Mouse (Mus musculus) intestine, embryonic 16.5 days (tissue): ENCODE measurements around the gene Kctd13. TPM values are rescaled to one million over a fixed set of nuclear protein-coding genes. Genes with fewer than 3 reads are reported as not detected.

Source experiments
- ATAC-seq: fragments of 200-750 bp; cut with Nextera tagmentation; 2 replicates; pipeline ENCODE4 v1.8.0; 2017; ENCODE audit warnings: moderate TSS enrichment, moderate library complexity
- H3K27ac ChIP-seq: fragments of 300-500 bp; sonication (generic); 2 replicates; pipeline ENCODE4 v1.5.1; 2014; ENCODE audit warnings: mild to moderate bottlenecking, low read length
- H3K27me3 ChIP-seq: fragments of 300-500 bp; sonication (generic); replicated peaks from 2 replicates; pipeline ENCODE4 v1.6.1; 2014; ENCODE audit warnings: low read length, control low read depth, mixed read lengths; ENCODE audit not compliant: control insufficient read depth, insufficient read depth
- H3K36me3 ChIP-seq: fragments of 300-500 bp; sonication (generic); 2 replicates; pipeline ENCODE4 v1.6.1; 2014; ENCODE audit warnings: low read length, control low read depth; ENCODE audit not compliant: control insufficient read depth, insufficient read depth
- H3K4me1 ChIP-seq: fragments of 300-500 bp; sonication (generic); 2 replicates; pipeline ENCODE4 v1.6.1; 2014; ENCODE audit warnings: low read length, control low read depth, mixed read lengths; ENCODE audit not compliant: control insufficient read depth, insufficient read depth
- H3K4me2 ChIP-seq: fragments of 300-500 bp; sonication (generic); 2 replicates; pipeline ENCODE4 v1.6.1; 2014; ENCODE audit warnings: low read depth, low read length, control low read depth
- H3K4me3 ChIP-seq: fragments of 300-500 bp; sonication (generic); 2 replicates; pipeline ENCODE4 v1.5.1; 2014; ENCODE audit warnings: mild to moderate bottlenecking, low read length
- H3K9ac ChIP-seq: fragments of 300-500 bp; sonication (generic); 2 replicates; pipeline ENCODE4 v1.6.1; 2014; ENCODE audit warnings: low read depth, low read length
- H3K9me3 ChIP-seq: fragments of 300-500 bp; sonication (generic); 2 replicates; pipeline ENCODE4 v1.6.1; 2016; ENCODE audit warnings: low read length, control low read depth; ENCODE audit not compliant: control insufficient read depth
- WGBS: fragments of 180-500 bp; shearing (Covaris S2); extraction: QIAGEN DNeasy Blood & Tissue Kit; methylation state at CpG from one replicate; pipeline ENCODE4 v1.1.7; 2014; 5-methylcytosine and 5-hydroxymethylcytosine counted together
- polyA plus RNA-seq: library from polyadenylated mRNA; unstranded; fragments of >200 nt; fragmentation: Nextera tagmentation; extraction: Ambion mirVana; gene quantifications from 2 replicates; pipeline ENCODE4 v1.2.1, GENCODE M21; 2015

The Kctd13 gene
- polyA plus RNA-seq, result 10.9 and 11.2 TPM in 2 replicates

DNA sequence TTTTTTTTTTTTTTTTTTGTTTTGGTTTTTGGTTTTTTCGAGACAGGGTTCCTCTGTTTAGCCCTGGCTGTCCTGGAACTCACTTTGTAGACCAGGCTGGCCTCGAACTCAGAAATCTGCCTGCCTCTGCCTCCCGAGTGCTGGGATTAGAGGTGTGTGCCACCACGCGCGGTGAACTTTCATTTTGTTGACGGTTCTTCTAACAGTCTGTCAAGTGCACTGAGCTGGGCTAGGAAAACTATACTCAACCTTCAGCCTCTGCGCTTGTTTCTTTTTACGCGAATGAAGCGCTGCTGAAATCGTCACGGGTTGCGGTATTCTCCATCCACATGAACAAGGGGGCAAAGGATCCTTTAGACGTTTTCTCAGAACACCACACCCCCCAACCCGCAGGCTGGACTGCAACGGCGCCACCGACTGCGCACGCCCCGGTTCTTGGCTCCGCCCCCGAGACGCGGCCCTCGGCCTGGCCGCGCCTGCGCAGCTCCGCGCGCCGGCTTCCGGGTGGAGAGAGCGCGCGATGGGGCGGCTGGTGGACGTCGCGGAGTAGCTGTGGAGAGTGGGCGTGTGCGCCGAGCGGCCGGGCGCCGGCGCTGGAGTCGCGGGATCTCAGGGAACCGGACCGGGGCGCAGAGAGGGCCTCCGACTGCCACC is at the start of gene Kctd13:
Kctd13 (plus strand) TSS at position 496 of the 654 bp plus-strand sequence.
- H3K9me3 ChIP-seq, result no peaks in the 10 kb centered on the region
- WGBS, result 3% methylated on average over 51 of the region's 56 CpGs
- H3K27ac ChIP-seq, result peak within 1 kb of the TSS; percentile 54
- H3K27me3 ChIP-seq, result no peaks in the 10 kb centered on the region
- H3K9ac ChIP-seq, result peak within 1 kb of the TSS; percentile 85
- peak within 1 kb of the TSS; percentile 87 for H3K4me2 ChIP-seq
- ATAC-seq, result peak; percentile 99
- peak within 1 kb of the TSS; percentile 92 for H3K4me3 ChIP-seq
- peaks cover 6% of the 10 kb centered on the region; the same call in 1 of the 2 replicates for H3K4me1 ChIP-seq
- H3K36me3 ChIP-seq, result 0 out of 2 replicates have a peak, but pooled peaks cover 5% of the 10 kb centered on the region

GRCm38 (mm10) chr7:126881040-126881439 is 47.6 kb upstream of the Kctd13 start:
- H3K4me3 ChIP-seq, result no peak overlapping the region
- peaks cover 27% of the 10 kb centered on the region for H3K36me3 ChIP-seq
- no peaks in the 10 kb centered on the region for H3K27me3 ChIP-seq
- no peaks in the 10 kb centered on the region for H3K9me3 ChIP-seq
- H3K4me2 ChIP-seq, result 0 out of 2 replicates have a peak overlapping the region, but pooled peaks have one; percentile 73
- ATAC-seq, result no peak
- WGBS, result 68% methylated on average over 6 of the region's 6 CpGs
- peaks cover 19% of the 10 kb centered on the region for H3K4me1 ChIP-seq
- peak overlapping the region; percentile 30; the same call in 1 of the 2 replicates for H3K27ac ChIP-seq
- H3K9ac ChIP-seq, result peak overlapping the region; percentile 91; the same call in 1 of the 2 replicates

GRCm38 (mm10) chr7:126883731-126884181 is 44.9 kb upstream of the Kctd13 start:
- Histone ChIP-seq H3K9ac (peak overlapping the region; percentile 91), H3K27ac (peak overlapping the region; percentile 96), H3K27me3 (no peaks in the 10 kb centered on the region), H3K4me2 (peak overlapping the region; percentile 73), H3K4me3 (peak overlapping the region; percentile 93), H3K9me3 (no peaks in the 10 kb centered on the region), H3K36me3 (peaks cover 17% of the 10 kb centered on the region), H3K4me1 (peaks cover 19% of the 10 kb centered on the region)
- ATAC-seq, result peak; percentile 8
- under 1% methylated on average over 15 of the region's 15 CpGs for WGBS

DNA sequence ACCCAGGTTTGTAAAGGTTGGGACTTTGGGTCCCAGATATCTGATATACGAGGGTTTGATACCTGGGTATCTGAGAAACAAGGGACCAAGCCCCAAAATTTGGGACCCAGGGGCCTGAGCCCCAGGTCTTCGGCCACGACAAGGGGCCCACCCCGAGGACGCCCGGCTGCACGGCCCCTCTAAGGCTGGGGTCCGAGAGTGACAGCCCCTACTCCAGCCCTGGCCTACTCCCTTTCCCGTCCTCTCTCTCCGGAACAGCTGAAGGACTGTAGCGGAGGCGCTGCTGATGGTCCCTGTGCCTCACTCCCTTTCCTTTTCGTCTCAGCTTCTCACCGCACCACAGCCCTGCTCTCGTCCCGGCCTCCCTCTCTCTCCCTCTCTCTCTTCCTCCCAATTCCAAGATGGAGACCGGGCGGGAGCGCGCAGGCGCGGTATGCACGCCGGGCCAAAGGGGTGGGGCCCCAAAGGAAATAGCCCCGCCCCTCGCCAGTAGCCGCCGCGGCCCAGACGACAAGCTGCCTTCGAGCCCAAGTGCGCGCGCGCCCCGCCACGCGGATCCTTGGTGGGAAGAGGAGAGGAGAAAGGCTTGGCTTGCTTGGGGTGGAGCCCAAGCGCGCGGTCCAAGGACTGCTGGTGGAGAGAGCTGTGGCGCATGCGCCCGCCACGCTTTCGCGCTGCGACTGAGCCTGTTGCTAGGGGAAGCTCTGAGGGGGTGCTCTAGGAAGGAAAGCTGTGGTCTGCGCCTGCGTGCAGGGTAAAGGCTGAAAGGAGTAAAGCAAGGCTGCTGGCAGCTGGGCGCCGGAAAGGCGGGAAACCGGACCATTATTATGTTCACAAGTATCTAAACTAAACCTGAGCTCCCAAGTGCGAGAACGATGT is 44.2 kb upstream of the Kctd13 start, which contains the start of gene Taok2:
Taok2 (minus strand) TSS at position 418 of the 879 bp plus-strand sequence.
- H3K27me3 ChIP-seq, result no peaks in the 10 kb centered on the region
- H3K4me1 ChIP-seq, result peaks cover 19% of the 10 kb centered on the region
- H3K4me3 ChIP-seq, result peak within 1 kb of the TSS; percentile 93
- peaks cover 11% of the 10 kb centered on the region; the same call in 1 of the 2 replicates for H3K36me3 ChIP-seq
- H3K9ac ChIP-seq, result peak within 1 kb of the TSS; percentile 91
- peak within 1 kb of the TSS; percentile 73 for H3K4me2 ChIP-seq
- WGBS, result under 1% methylated on average over 56 of the region's 56 CpGs
- H3K27ac ChIP-seq, result peak within 1 kb of the TSS; percentile 96
- no peaks in the 10 kb centered on the region for H3K9me3 ChIP-seq
- ATAC-seq, result peak; percentile 98

DNA sequence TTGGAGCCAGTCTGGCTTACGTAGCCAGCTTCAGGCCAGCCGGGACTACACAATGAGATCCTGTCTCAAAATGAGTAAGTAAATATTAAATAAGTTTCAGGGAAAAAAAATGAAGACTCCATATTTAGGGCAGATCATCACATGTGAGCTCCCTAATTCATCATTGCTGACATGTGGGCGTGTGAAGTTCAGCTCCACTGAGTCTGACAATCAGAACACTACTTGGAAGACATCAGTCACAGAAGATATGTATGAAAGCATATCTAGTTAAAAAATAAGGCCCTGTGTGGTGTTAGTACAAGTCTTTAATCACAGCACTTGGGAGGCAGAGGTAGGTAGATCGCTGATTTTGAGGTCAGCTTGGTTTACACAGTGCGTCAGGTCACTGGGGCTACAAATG is 41.4 kb upstream of the Kctd13 start:
- Histone ChIP-seq H3K9me3 (no peaks in the 10 kb centered on the region), H3K36me3 (no peaks in the 10 kb centered on the region), H3K4me2 (no peak overlapping the region), H3K4me1 (peaks cover 12% of the 10 kb centered on the region), H3K4me3 (no peak overlapping the region), H3K9ac (no peak overlapping the region), H3K27ac (no peak overlapping the region), H3K27me3 (no peaks in the 10 kb centered on the region)
- ATAC-seq, result no peak
- WGBS, result 77% methylated on average over 5 of the region's 5 CpGs

- Histone ChIP-seq H3K4me1 (0 out of 2 replicates have a peak, but pooled peaks cover 3% of the 10 kb centered on the region), H3K9me3 (no peaks in the 10 kb centered on the region), H3K4me2 (no peak overlapping the region), H3K9ac (no peak overlapping the region), H3K27ac (no peak overlapping the region), H3K4me3 (no peak overlapping the region), H3K36me3 (no peaks in the 10 kb centered on the region), H3K27me3 (no peaks in the 10 kb centered on the region)
- WGBS, result 46% methylated on average over 7 of the region's 7 CpGs
- no peak for ATAC-seq
These were observed 39.8 kb upstream of the Kctd13 start for GRCm38 (mm10) chr7:126888852-126889251.

DNA sequence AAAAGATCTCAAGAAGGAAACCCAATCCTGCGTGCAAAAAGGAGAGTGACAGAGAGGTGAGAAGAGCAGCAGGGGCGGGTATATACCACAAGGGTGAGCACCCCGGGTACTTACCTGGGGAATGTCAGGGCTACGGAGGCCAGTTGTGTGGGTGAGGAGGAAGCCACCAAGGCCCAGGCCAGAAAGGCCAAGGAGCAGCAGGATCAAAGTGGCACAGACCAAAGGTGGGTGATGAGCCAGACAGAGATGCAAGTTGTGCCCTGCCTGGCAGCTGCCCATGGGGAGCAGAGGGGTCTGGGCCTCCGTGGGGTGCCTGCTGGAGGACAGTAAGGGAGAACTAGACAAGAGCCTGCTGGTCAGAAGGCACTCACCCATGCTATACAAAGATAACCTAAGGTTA is 31.8 kb upstream of the Kctd13 start:
- H3K9me3 ChIP-seq, result no peaks in the 10 kb centered on the region
- no peaks in the 10 kb centered on the region for H3K27me3 ChIP-seq
- 85% methylated on average over 5 of the region's 5 CpGs for WGBS
- H3K4me1 ChIP-seq, result peaks cover 9% of the 10 kb centered on the region
- 0 out of 2 replicates have a peak overlapping the region, but pooled peaks have one; percentile 24 for H3K27ac ChIP-seq
- H3K36me3 ChIP-seq, result no peaks in the 10 kb centered on the region
- peak overlapping the region; percentile 72 for H3K9ac ChIP-seq
- H3K4me2 ChIP-seq, result no peak overlapping the region
- no peak overlapping the region for H3K4me3 ChIP-seq
- ATAC-seq, result no peak

DNA sequence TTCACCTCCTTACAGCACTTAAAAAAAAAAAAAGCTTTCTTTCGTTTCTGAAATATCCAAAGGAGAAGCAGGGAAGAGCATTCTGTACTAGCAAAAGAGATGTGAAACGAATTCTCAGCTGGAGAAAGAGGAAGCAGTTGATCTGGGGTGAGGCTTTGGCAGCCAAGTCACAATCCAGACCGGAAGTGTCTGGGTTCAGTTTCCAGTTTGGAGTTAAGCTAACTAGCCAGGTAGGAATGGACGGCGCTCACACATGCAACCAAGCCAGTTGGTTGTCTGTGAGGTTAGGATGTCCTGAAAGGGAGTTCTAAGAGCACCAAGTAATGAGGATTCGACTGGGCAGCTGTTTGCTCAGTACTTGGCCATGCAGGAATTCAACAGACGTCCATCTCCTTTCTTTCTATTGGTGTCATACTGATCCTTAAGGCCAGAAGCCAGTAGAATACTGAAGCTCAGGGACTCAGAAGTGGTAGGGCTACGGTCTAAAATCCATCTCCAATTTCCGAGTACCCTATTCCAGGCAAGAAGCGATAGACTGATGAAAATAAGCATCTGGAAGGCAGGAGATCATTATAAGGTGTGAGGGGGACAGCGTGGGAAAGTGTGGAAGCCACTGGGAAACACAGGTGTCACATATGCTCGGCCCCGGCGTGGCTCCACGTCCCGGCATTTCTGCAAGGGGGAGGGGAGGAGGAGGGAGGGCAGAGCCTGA is 31.1 kb upstream of the Kctd13 start:
- Histone ChIP-seq H3K4me3 (peak overlapping the region; percentile 64), H3K36me3 (no peaks in the 10 kb centered on the region), H3K27ac (peak overlapping the region; percentile 73), H3K9me3 (no peaks in the 10 kb centered on the region), H3K9ac (peak overlapping the region; percentile 72), H3K4me2 (peak overlapping the region; percentile 63), H3K4me1 (peaks cover 9% of the 10 kb centered on the region), H3K27me3 (no peaks in the 10 kb centered on the region)
- whole genome bisulfite sequencing, result 22% methylated on average over 16 of the region's 16 CpGs
- ATAC-seq, result peak; percentile 81
